Mouse (Mus musculus) E14TG2a.4 (cell line): ENCODE results near the gene Foxr1.

Experiments
- CTCF ChIP-seq: conservative IDR thresholded peaks from 2 replicates; pipeline ENCODE4 v1.5.1; 2014; ENCODE audit warnings: low read length
- NANOG ChIP-seq: IDR thresholded peaks from 2 replicates; pipeline ENCODE4 v1.6.1; 2014; ENCODE audit warnings: borderline replicate concordance, low read length, mixed read lengths
- POU5F1 ChIP-seq: IDR thresholded peaks from 2 replicates; pipeline ENCODE4 v1.6.1; 2014; ENCODE audit warnings: low read length, borderline replicate concordance

- TF ChIP-seq CTCF = no peak
- TF ChIP-seq NANOG = no peak
- TF ChIP-seq POU5F1 = no peak
Measured at GRCm38 (mm10) chr9:44485516-44486161, 44.7 kb upstream of the Foxr1 start.
